Mouse (Mus musculus): ENCODE data around the gene 4922502D21Rik. TPM values are rescaled to one million over a fixed set of nuclear protein-coding genes. Genes with fewer than 3 reads are reported as not detected.
"Not testable (repeated sequence)": the region's sequence is repeated elsewhere in the genome, so short reads cannot be mapped to it uniquely, and the experiment has no call there.

The 4922502D21Rik gene
- polyA plus RNA-seq, 1 experiment from 2014 or later, result not detected

DNA sequence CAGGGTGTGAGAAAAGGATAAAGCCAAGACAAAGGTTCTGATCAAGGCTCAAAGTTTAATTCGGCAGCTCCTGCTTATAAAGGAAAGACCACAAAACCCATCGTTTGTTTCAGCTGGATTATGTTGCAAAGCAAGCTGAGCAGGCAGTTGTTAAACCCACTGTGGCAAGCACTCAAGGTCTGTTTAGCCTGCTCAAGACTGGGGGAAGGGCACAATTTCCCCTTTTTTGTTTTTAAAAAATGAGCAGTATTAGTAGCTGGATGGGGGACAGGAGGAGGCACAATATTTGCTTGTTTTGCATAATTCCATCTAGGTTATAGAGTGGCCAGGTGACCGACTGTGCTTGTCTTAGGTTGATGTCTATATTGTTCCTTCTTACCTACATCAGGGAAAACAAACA lies 12.8 kb upstream of the 4922502D21Rik start:
- Histone ChIP-seq H3K4me1 (no peaks in the 10 kb centered on the region), H3K27ac (no peak overlapping the region), H3K9ac (no peak overlapping the region), H3K4me2 (replicated peaks) (no peak overlapping the region), H3K36me3 (no peaks in the 10 kb centered on the region), H3K9me3 (no peaks in the 10 kb centered on the region), H3K27me3 (no peaks in the 10 kb centered on the region), H3K4me3 (no peak overlapping the region)
- WGBS, result 67% methylated on average over 3 of the region's 3 CpGs
- ATAC-seq (ENCODE audit: insufficient number of reproducible peaks, insufficient read depth, low FRiP score, low TSS enrichment), result no peak

DNA sequence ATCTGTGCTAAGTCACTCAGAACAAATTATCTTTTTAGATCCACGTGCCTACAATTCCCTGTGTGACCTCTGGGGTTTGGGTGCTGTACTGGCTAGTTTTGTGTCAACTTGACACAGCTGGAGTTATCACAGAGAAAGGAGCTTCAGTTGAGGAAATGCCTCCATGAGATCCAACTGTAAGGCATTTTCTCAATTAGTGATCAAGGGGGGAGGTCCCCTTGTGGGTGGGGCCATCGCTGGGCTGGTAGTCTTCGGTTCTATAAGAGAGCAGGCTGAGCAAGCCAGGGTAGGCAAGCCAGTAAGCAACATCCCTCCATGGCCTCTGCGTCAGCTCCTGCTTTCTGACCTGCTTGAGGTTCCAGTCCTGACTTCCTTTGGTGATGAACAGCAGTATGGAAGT lies 10.8 kb upstream of the 4922502D21Rik start, which contains the start of gene Clec12a:
TSS of gene Clec12a (plus strand) at position 301 of the 400 bp plus-strand sequence.
- not testable (repeated sequence) for H3K36me3 ChIP-seq; H3K27me3 ChIP-seq; H3K9ac ChIP-seq; H3K4me3 ChIP-seq; H3K9me3 ChIP-seq; H3K4me1 ChIP-seq; H3K4me2 ChIP-seq (replicated peaks); H3K27ac ChIP-seq; ATAC-seq (ENCODE audit: insufficient number of reproducible peaks, insufficient read depth, low FRiP score, low TSS enrichment)
- 82% methylated on average over 4 of the region's 4 CpGs for WGBS

DNA sequence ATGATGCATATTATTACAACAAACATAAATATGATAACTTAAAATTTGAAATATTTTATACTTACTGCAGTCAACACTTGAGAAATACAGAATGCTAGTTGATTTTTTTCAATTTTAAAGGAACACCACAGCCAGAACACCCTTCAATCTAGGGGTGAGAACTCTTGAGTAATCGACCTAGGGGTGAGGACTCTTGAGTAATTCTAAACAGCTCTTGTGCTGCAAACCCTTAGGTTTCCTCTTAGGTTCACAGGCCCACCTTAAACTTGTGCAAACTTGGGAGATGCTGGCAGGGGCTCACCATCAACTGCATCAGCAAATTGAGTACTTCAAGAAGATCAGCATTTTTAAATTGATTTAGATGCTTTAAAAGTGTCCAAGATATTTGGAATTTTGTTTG lies 6.2 kb upstream of the 4922502D21Rik start:
- Histone ChIP-seq H3K9me3 (no peaks in the 10 kb centered on the region), H3K27ac (no peak overlapping the region), H3K27me3 (no peaks in the 10 kb centered on the region), H3K36me3 (no peaks in the 10 kb centered on the region), H3K4me3 (no peak overlapping the region), H3K9ac (no peak overlapping the region), H3K4me1 (no peaks in the 10 kb centered on the region), H3K4me2 (replicated peaks) (no peak overlapping the region)
- 75% methylated on average over 1 of the region's 1 CpGs for WGBS
- no peak for ATAC-seq (ENCODE audit: insufficient number of reproducible peaks, insufficient read depth, low FRiP score, low TSS enrichment)

DNA sequence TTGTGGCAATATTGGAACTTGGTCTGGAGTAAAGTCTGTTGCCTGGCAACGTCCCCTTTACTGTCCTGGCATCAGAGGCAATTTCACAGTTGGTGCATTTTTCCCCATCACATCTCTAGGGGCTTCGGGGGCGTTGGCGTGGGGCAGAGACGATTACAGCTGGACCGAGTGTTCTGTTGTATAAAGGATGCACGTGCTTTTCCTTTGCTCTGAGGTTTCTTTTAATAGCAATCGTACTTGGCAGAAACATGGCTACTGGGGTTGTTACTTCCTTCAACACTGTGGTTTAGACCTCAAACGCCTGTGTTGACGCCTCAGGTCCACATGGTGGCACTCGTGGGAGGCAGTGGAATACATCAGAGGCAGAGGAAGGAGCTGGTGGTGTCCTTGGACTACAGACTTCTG lies 2.1 kb upstream of the 4922502D21Rik start:
- Histone ChIP-seq H3K4me3 (no peak overlapping the region), H3K27ac (no peak overlapping the region), H3K27me3 (no peaks in the 10 kb centered on the region), H3K9ac (no peak overlapping the region), H3K9me3 (no peaks in the 10 kb centered on the region), H3K4me2 (replicated peaks) (no peak overlapping the region), H3K4me1 (no peaks in the 10 kb centered on the region), H3K36me3 (no peaks in the 10 kb centered on the region)
- WGBS, result 39% methylated on average over 11 of the region's 11 CpGs
- ATAC-seq (ENCODE audit: insufficient number of reproducible peaks, insufficient read depth, low FRiP score, low TSS enrichment), result no peak

DNA sequence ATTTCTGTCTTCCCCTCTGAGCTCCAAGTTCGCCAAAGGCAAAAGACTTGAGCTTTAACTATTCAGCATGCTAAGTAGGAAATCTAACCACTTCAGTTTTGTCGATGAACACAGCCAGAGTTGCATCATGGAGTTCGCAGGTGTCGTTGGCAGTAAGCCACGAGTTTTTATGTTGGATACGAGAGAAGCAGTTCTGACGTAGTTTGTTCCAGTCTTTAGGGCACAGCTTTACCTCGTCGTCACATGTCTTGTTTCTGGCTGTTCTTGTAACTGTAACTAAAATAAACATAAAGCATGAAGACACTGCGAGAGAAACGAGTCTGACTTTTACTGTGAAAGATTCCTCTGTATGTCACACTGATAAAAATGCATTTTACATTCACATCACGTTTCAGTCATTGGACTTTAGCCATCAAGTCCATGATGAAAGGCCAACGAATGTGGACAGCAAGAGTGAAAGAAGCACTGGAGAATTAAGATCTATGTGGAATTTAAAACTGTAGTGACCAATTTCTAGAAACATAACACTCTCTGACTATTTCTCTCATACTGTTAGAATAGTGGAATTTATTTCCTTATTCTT lies 4.9 kb downstream of the 4922502D21Rik start:
- Histone ChIP-seq H3K36me3 (no peaks in the 10 kb centered on the region), H3K27me3 (no peaks in the 10 kb centered on the region), H3K4me2 (replicated peaks) (no peak overlapping the region), H3K27ac (no peak overlapping the region), H3K9ac (no peak overlapping the region), H3K4me1 (no peaks in the 10 kb centered on the region), H3K4me3 (no peak overlapping the region), H3K9me3 (no peaks in the 10 kb centered on the region)
- no peak for ATAC-seq (ENCODE audit: insufficient number of reproducible peaks, insufficient read depth, low FRiP score, low TSS enrichment)
- 78% methylated on average over 13 of the region's 13 CpGs for WGBS

- H3K27ac ChIP-seq, result no peak overlapping the region
- H3K9ac ChIP-seq, result no peak overlapping the region
- no peaks in the 10 kb centered on the region for H3K9me3 ChIP-seq
- H3K4me1 ChIP-seq, result no peaks in the 10 kb centered on the region
- H3K4me2 ChIP-seq (replicated peaks), result no peak overlapping the region
- H3K27me3 ChIP-seq, result no peaks in the 10 kb centered on the region
- H3K4me3 ChIP-seq, result no peak overlapping the region
- no peak for ATAC-seq (ENCODE audit: insufficient number of reproducible peaks, insufficient read depth, low FRiP score, low TSS enrichment)
- no peaks in the 10 kb centered on the region for H3K36me3 ChIP-seq
- 79% methylated on average over 1 of the region's 1 CpGs for WGBS
Observed at GRCm38 (mm10) chr6:129326016-129326415, 5.6 kb downstream of the 4922502D21Rik start.

- ATAC-seq (ENCODE audit: insufficient number of reproducible peaks, insufficient read depth, low FRiP score, low TSS enrichment), result no peak
- Histone ChIP-seq H3K4me3 (no peak overlapping the region), H3K4me1 (no peaks in the 10 kb centered on the region), H3K27ac (no peak overlapping the region), H3K27me3 (no peaks in the 10 kb centered on the region), H3K9me3 (no peaks in the 10 kb centered on the region), H3K4me2 (replicated peaks) (no peak overlapping the region), H3K9ac (no peak overlapping the region), H3K36me3 (no peaks in the 10 kb centered on the region)
- 73% methylated on average over 4 of the region's 4 CpGs for WGBS
Observed at GRCm38 (mm10) chr6:129319331-129319730, 12.3 kb downstream of the 4922502D21Rik start.

DNA sequence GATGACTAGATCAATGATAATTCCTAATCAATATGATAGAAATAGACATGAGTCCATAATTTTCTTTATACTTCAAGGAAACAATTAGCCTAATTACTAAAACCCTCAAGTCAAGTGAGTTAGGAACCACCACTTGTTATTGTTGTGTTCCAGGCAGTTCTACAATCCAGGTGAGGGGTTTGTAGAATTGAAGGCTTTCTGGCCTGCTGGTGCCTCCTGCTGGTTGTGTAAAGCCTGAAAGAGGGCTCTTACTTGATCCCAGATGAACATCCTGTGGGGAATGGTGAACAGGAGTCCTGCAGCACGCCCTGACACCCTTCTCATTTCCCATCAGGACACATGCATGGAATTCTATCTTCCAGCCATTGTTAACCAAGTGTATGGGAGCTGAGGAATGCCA lies 13.2 kb downstream of the 4922502D21Rik start:
- WGBS, result 35% methylated on average over 1 of the region's 1 CpGs

GRCm38 (mm10) chr6:129316463-129316862 lies 15.1 kb downstream of the 4922502D21Rik start:
- ATAC-seq (ENCODE audit: insufficient number of reproducible peaks, insufficient read depth, low FRiP score, low TSS enrichment), result no peak
- no peak overlapping the region for H3K4me3 ChIP-seq
- no peak overlapping the region for H3K4me2 ChIP-seq (replicated peaks)
- H3K9me3 ChIP-seq, result no peaks in the 10 kb centered on the region
- H3K9ac ChIP-seq, result no peak overlapping the region
- H3K4me1 ChIP-seq, result no peaks in the 10 kb centered on the region
- whole genome bisulfite sequencing, result 67% methylated on average over 2 of the region's 2 CpGs
- H3K27ac ChIP-seq, result no peak overlapping the region
- no peaks in the 10 kb centered on the region for H3K36me3 ChIP-seq
- no peaks in the 10 kb centered on the region for H3K27me3 ChIP-seq

More for the DNA sequence above, 13.2 kb downstream of the 4922502D21Rik start:
- H3K27me3 ChIP-seq, result no peaks in the 10 kb centered on the region
- H3K27ac ChIP-seq, result no peak overlapping the region
- ATAC-seq (ENCODE audit: insufficient number of reproducible peaks, insufficient read depth, low FRiP score, low TSS enrichment), result no peak
- H3K36me3 ChIP-seq, result no peaks in the 10 kb centered on the region
- no peak overlapping the region for H3K4me3 ChIP-seq
- no peaks in the 10 kb centered on the region for H3K9me3 ChIP-seq
- H3K4me1 ChIP-seq, result no peaks in the 10 kb centered on the region
- no peak overlapping the region for H3K4me2 ChIP-seq (replicated peaks)
- H3K9ac ChIP-seq, result no peak overlapping the region

DNA sequence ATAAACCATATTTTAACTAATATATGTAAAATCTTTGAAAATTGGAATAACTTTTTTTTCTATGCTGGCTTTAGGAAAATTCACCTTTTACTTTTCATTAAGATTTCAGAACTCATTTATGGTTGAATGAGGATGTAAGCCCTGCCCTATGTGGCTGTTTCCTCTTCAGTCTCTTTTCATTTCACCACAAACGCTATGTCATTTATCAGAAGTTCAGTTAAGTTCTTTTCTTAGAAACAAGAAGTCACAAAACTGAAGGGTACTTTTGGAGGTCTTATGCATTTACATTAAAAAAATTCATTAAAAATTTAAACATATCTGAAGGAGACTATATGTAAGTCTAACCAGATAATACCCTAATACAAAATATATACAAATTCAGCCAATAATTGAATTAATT lies 15.9 kb downstream of the 4922502D21Rik start:
- 79% methylated on average over 1 of the region's 1 CpGs for WGBS
- Histone ChIP-seq H3K4me1 (no peaks in the 10 kb centered on the region), H3K36me3 (no peaks in the 10 kb centered on the region), H3K4me3 (no peak overlapping the region), H3K9me3 (no peaks in the 10 kb centered on the region), H3K27me3 (no peaks in the 10 kb centered on the region), H3K27ac (no peak overlapping the region), H3K9ac (no peak overlapping the region), H3K4me2 (replicated peaks) (no peak overlapping the region)
- ATAC-seq (ENCODE audit: insufficient number of reproducible peaks, insufficient read depth, low FRiP score, low TSS enrichment), result no peak

DNA sequence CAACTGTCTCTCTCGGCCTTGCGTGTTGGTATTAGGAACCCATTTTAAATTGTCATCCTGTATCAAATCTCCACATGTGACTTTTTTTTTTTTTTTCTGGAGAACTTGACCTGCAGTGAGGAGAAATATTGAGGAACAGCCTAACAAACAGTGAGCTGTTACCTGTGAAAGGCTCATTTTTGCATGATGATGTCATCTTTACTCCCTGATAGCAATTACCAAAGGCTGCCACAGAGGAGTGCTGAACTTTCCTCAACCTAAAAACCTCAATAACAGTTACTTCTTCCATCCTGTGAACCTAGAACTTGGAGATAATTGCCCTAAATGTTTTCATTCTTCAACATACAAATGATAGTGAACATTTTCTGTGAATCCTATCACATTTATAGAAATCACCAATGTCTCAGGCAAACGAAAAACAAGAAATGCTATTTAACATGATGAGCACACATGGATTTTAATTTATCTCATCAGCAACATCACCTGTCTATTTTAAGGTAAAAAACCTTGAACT lies 16.9 kb downstream of the 4922502D21Rik start:
- H3K27me3 ChIP-seq, result no peaks in the 10 kb centered on the region
- no peak overlapping the region for H3K4me2 ChIP-seq (replicated peaks)
- H3K4me1 ChIP-seq, result no peaks in the 10 kb centered on the region
- 78% methylated on average over 3 of the region's 3 CpGs for WGBS
- no peak overlapping the region for H3K27ac ChIP-seq
- H3K4me3 ChIP-seq, result no peak overlapping the region
- no peaks in the 10 kb centered on the region for H3K36me3 ChIP-seq
- no peak for ATAC-seq (ENCODE audit: insufficient number of reproducible peaks, insufficient read depth, low FRiP score, low TSS enrichment)
- H3K9ac ChIP-seq, result no peak overlapping the region
- H3K9me3 ChIP-seq, result no peaks in the 10 kb centered on the region

DNA sequence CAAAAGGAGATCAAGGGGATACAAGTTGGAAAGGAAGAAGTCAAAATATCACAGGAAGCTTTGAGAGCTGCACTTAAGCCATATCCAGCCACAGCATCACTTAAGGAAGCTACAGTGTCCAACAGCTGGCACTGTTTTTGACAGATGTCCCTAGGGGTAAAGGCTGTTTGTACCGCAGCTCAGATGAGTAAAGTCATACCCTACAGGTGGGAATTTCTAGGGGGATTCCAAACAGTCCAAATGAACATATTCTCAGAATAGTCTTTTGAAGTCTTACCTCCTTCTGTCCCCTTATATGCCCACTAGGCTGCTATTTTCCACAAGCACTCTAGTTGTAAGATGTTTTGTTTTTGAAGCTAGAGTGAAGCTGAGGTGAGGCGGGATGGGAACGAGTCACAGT lies 19.1 kb downstream of the 4922502D21Rik start:
- H3K36me3 ChIP-seq, result no peaks in the 10 kb centered on the region
- no peak overlapping the region for H3K9ac ChIP-seq
- H3K9me3 ChIP-seq, result no peaks in the 10 kb centered on the region
- no peak overlapping the region for H3K4me2 ChIP-seq (replicated peaks)
- H3K4me1 ChIP-seq, result no peaks in the 10 kb centered on the region
- H3K4me3 ChIP-seq, result no peak overlapping the region
- H3K27me3 ChIP-seq, result no peaks in the 10 kb centered on the region
- WGBS, result 76% methylated on average over 3 of the region's 3 CpGs
- ATAC-seq (ENCODE audit: insufficient number of reproducible peaks, insufficient read depth, low FRiP score, low TSS enrichment), result no peak
- H3K27ac ChIP-seq, result no peak overlapping the region
